Mouse (Mus musculus): Measurements from ENCODE around the gene Pf4. TPM values are rescaled to one million over a fixed set of nuclear protein-coding genes. Genes with fewer than 3 reads are reported as not detected.

The Pf4 gene
- polyA plus RNA-seq (2012; rRNA removed), result 33.8 and 64.8 TPM in 2 replicates

GRCm38 (mm10) chr5:90771880-90772653 lies at the start of gene Pf4:
Pf4 (plus strand) TSS chr5:90772435.

GRCm38 (mm10) chr5:90759077-90760065 lies 12.9 kb upstream of the Pf4 start, which contains the start of gene Cxcl5:
Cxcl5 (plus strand) TSS chr5:90759360.

GRCm38 (mm10) chr5:90768218-90768617 lies 4.0 kb upstream of the Pf4 start, which contains the start of gene Ppbp:
Ppbp (plus strand) TSS chr5:90768518.

GRCm38 (mm10) chr5:90785659-90786588 lies 13.7 kb downstream of the Pf4 start, which contains the start of gene Cxcl3:
Cxcl3 (plus strand) TSS chr5:90786103.

GRCm38 (mm10) chr5:90794195-90794625 lies 22.0 kb downstream of the Pf4 start, which contains the start of gene Cxcl15:
Cxcl15 (plus strand) TSS chr5:90794534.

Other genes with a start within 250 kb of the Pf4 start
- gene 5830473C10Rik, start 211.3 kb upstream of the Pf4 start, polyA plus RNA-seq (2012; rRNA removed), result 0.05 and 0.07 TPM in 2 replicates
- 9.2 and 19.7 TPM in 2 replicates for gene Rassf6, start 131.8 kb upstream of the Pf4 start, polyA plus RNA-seq (2012; rRNA removed)
- gene Cxcl5, start 13.1 kb upstream of the Pf4 start, polyA plus RNA-seq (2012; rRNA removed), result 0.41 and 0.45 TPM in 2 replicates
- gene Ppbp, start 3.9 kb upstream of the Pf4 start, polyA plus RNA-seq (2012; rRNA removed), result 0.35 and 0.80 TPM in 2 replicates
- 0.22 TPM in 1 of 2 replicates, not detected in the other for gene Cxcl3, start 13.7 kb downstream of the Pf4 start, polyA plus RNA-seq (2012; rRNA removed)
- not detected in 2 replicates for gene Cxcl15, start 22.1 kb downstream of the Pf4 start, polyA plus RNA-seq (2012; rRNA removed)
- 1.2 and 1.4 TPM in 2 replicates for gene Cxcl1, start 118.8 kb downstream of the Pf4 start, polyA plus RNA-seq (2012; rRNA removed)
- 0.19 and 1.9 TPM in 2 replicates for gene Cxcl2, start 131.4 kb downstream of the Pf4 start, polyA plus RNA-seq (2012; rRNA removed)
- gene Mthfd2l, start 158.7 kb downstream of the Pf4 start, polyA plus RNA-seq (2012; rRNA removed), result 37.4 and 62.6 TPM in 2 replicates

Measured in colon, adult 2 months (tissue).